Mouse (Mus musculus): ENCODE results near the gene Pcnp. TPM values are rescaled to one million over a fixed set of nuclear protein-coding genes. Genes with fewer than 3 reads are reported as not detected.
"Not testable (repeated sequence)": the region's sequence is repeated elsewhere in the genome, so short reads cannot be mapped to it uniquely, and the experiment has no call there.

Gene Pcnp
- polyA plus RNA-seq, 1 experiment from 2014 or later = 191 TPM

DNA sequence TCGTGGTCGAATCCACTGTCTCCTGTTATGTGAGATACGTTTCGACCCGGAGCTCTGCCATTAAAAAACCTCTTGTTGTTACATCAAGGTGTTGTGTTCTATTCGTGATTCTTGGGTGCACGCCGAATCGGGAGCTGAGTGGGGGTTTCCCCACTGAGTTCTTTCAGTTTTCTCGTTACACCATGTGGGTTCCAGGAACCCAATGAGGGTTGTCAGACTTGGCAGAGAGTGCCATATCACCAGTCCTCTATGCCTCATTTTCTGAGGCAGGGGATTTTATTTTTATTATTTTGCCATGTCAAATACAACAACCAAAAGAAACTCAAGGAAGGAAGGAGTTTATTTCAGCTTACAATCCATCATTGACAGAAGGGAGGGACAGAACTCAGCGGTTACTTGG, 66.5 kb downstream of the Pcnp start:
- 90% methylated on average over 6 of the region's 11 CpGs for WGBS
- H3K9ac ChIP-seq (ENCODE audit: low read depth, low read length); H3K4me3 ChIP-seq (ENCODE audit: low read length); H3K27me3 ChIP-seq (replicated peaks; ENCODE audit: control insufficient read depth, insufficient read depth, low read length); H3K4me1 ChIP-seq (ENCODE audit: control insufficient read depth, insufficient read depth, low read depth, low read length); H3K27ac ChIP-seq (ENCODE audit: low read depth, low read length); H3K9me3 ChIP-seq (ENCODE audit: control insufficient read depth, low read length); H3K4me2 ChIP-seq (ENCODE audit: low read length); ATAC-seq; H3K36me3 ChIP-seq (ENCODE audit: control insufficient read depth, insufficient read depth, low read length): not testable (repeated sequence)

Small RNAs within 50 kb of the gene (microRNA-seq; reads per million reads assigned to microRNA genes)
- not detected for gene Gm24047

Other genes starting within 250 kb of the Pcnp start
- 1.6 and 1.8 TPM in 2 replicates for gene Nfkbiz, start 190.8 kb downstream of the Pcnp start, polyA plus RNA-seq (2015; fragmentation: Nextera tagmentation; extraction: Ambion mirVana)
- gene Nxpe3, start 134.5 kb downstream of the Pcnp start, polyA plus RNA-seq (2015; fragmentation: Nextera tagmentation; extraction: Ambion mirVana) = 1.5 and 1.6 TPM in 2 replicates
- 9.5 and 11.6 TPM in 2 replicates for gene Cep97, start 94.9 kb downstream of the Pcnp start, polyA plus RNA-seq (2015; fragmentation: Nextera tagmentation; extraction: Ambion mirVana)
- 404 and 411 TPM in 2 replicates for gene Rpl24, start 63.5 kb downstream of the Pcnp start, polyA plus RNA-seq (2015; fragmentation: Nextera tagmentation; extraction: Ambion mirVana)
- gene Zbtb11, start 55.9 kb downstream of the Pcnp start, polyA plus RNA-seq (2015; fragmentation: Nextera tagmentation; extraction: Ambion mirVana) = 21.0 and 23.0 TPM in 2 replicates
- gene Trmt10c, start 8.1 kb upstream of the Pcnp start, polyA plus RNA-seq (2015; fragmentation: Nextera tagmentation; extraction: Ambion mirVana) = 17.1 and 17.5 TPM in 2 replicates
- 41.0 and 41.4 TPM in 2 replicates for gene Senp7, start 18.6 kb upstream of the Pcnp start, polyA plus RNA-seq (2015; fragmentation: Nextera tagmentation; extraction: Ambion mirVana)
- 0.11 and 0.14 TPM in 2 replicates for gene Impg2, start 174.6 kb upstream of the Pcnp start, polyA plus RNA-seq (2015; fragmentation: Nextera tagmentation; extraction: Ambion mirVana)

Data from hindbrain, embryonic 16.5 days (tissue).